Mouse (Mus musculus): ENCODE data around the gene Gm29609. TPM values are rescaled to one million over a fixed set of nuclear protein-coding genes. Genes with fewer than 3 reads are reported as not detected.

The Gm29609 gene
- polyA plus RNA-seq, 1 experiment: 2.1 TPM

DNA sequence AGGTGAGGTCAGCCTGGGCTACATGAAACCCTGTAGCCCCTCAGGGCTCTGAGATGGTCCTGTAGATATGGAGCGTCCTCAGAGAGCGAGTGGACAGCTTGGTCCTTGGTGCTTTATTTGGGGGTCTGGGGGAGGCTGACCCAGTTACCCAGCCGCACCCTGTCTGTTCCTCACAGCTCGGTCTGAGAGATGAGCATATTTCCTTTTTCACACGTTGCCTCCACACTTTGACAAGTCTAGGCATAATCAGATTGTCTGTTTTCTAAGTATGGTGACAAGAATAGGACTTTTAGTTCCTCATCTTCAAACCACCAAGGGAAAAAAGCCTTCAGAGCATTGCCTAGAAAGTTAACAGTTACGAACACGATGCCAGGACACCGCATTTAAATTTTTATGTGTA lies 58.6 kb downstream of the Gm29609 start:
- no peaks in the 10 kb centered on the region for H3K4me1 ChIP-seq (ENCODE audit: control insufficient read depth, insufficient read depth, low read length)
- TF ChIP-seq POLR2A (IDR thresholded peaks at IDR 0.05; ENCODE audit: low read depth, low read length): no peak
- no peak for TF ChIP-seq CTCF (conservative IDR thresholded peaks at IDR 0.05; ENCODE audit: insufficient read depth, insufficient read length, low read depth, low read length)
- 76% methylated on average over 8 of the region's 8 CpGs for WGBS
- DNase-seq: no peak
- H3K27ac ChIP-seq (ENCODE audit: insufficient read depth, low read depth, low read length): no peak overlapping the region
- no peaks in the 10 kb centered on the region for H3K27me3 ChIP-seq (replicated peaks; ENCODE audit: control insufficient read depth, insufficient read depth, low read length)
- H3K36me3 ChIP-seq (ENCODE audit: control insufficient read depth, insufficient read depth, low read length): no peaks in the 10 kb centered on the region
- H3K4me3 ChIP-seq (ENCODE audit: insufficient read depth, low read depth, low read length): no peak overlapping the region

GRCm38 (mm10) chr5:31116912-31117311 lies 62.8 kb downstream of the Gm29609 start:
- WGBS: 26% methylated on average over 10 of the region's 10 CpGs
- no peak overlapping the region for H3K4me3 ChIP-seq (ENCODE audit: insufficient read depth, low read depth, low read length)

GRCm38 (mm10) chr5:31116354-31116753 lies 63.4 kb downstream of the Gm29609 start, which contains the start of gene Trim54:
TSS of gene Trim54 (plus strand) at chr5:31116712.
- Histone ChIP-seq H3K36me3 (ENCODE audit: control insufficient read depth, insufficient read depth, low read length) (no peaks in the 10 kb centered on the region), H3K27me3 (replicated peaks; ENCODE audit: control insufficient read depth, insufficient read depth, low read length) (no peaks in the 10 kb centered on the region), H3K27ac (ENCODE audit: insufficient read depth, low read depth, low read length) (no peak within 1 kb of the TSS), H3K4me3 (ENCODE audit: insufficient read depth, low read depth, low read length) (no peak within 1 kb of the TSS), H3K4me1 (ENCODE audit: control insufficient read depth, insufficient read depth, low read length) (no peaks in the 10 kb centered on the region)
- DNase-seq: no peak
- WGBS: 24% methylated on average over 3 of the region's 3 CpGs
- TF ChIP-seq POLR2A (IDR thresholded peaks at IDR 0.05; ENCODE audit: low read depth, low read length) (no peak), CTCF (conservative IDR thresholded peaks at IDR 0.05; ENCODE audit: insufficient read depth, insufficient read length, low read depth, low read length) (no peak)

More at GRCm38 (mm10) chr5:31116912-31117311, 62.8 kb downstream of the Gm29609 start:
- Histone ChIP-seq H3K27me3 (replicated peaks; ENCODE audit: control insufficient read depth, insufficient read depth, low read length) (no peaks in the 10 kb centered on the region), H3K36me3 (ENCODE audit: control insufficient read depth, insufficient read depth, low read length) (no peaks in the 10 kb centered on the region), H3K27ac (ENCODE audit: insufficient read depth, low read depth, low read length) (no peak overlapping the region), H3K4me1 (ENCODE audit: control insufficient read depth, insufficient read depth, low read length) (no peaks in the 10 kb centered on the region)
- no peak for TF ChIP-seq CTCF (conservative IDR thresholded peaks at IDR 0.05; ENCODE audit: insufficient read depth, insufficient read length, low read depth, low read length)
- no peak for TF ChIP-seq POLR2A (IDR thresholded peaks at IDR 0.05; ENCODE audit: low read depth, low read length)
- DNase-seq: no peak

- no peak overlapping the region for H3K27ac ChIP-seq (ENCODE audit: insufficient read depth, low read depth, low read length)
- no peaks in the 10 kb centered on the region for H3K4me1 ChIP-seq (ENCODE audit: control insufficient read depth, insufficient read depth, low read length)
- no peak overlapping the region for H3K4me3 ChIP-seq (ENCODE audit: insufficient read depth, low read depth, low read length)
- no peak for TF ChIP-seq CTCF (conservative IDR thresholded peaks at IDR 0.05; ENCODE audit: insufficient read depth, insufficient read length, low read depth, low read length)
- H3K36me3 ChIP-seq (ENCODE audit: control insufficient read depth, insufficient read depth, low read length): no peaks in the 10 kb centered on the region
- no peaks in the 10 kb centered on the region for H3K27me3 ChIP-seq (replicated peaks; ENCODE audit: control insufficient read depth, insufficient read depth, low read length)
- DNase-seq: peak; percentile 10
- WGBS: 23% methylated on average over 7 of the region's 7 CpGs
Observed at GRCm38 (mm10) chr5:31110781-31111180, 68.9 kb downstream of the Gm29609 start.

DNA sequence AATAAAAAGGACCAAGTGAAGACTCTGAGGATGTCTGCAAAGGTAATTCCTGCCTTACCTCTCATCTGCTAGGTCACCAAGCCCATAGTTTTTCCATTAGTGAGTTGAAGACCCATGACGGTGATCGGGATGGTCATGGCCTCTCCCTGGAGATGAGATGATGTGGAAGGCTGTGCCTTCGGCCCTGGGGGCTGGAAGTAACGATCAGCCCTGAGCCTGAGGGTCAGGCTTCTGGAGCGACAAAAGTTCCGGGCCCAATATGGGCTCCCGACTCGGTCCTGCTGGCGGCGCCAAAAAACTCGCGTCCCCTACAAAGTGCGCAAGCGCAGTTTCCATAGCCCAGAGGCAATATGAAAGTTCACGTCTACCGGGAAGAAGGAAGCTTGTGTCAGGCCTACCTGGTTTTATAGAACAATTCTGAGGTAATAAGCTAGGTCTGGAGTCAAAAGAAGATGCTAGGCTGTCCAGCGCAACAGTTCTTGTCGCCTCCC lies 71.7 kb downstream of the Gm29609 start, which contains the start of gene Slc30a3:
Gene Slc30a3, minus strand, starts transcription at position 238 of the 491 bp plus-strand sequence.
- no peaks in the 10 kb centered on the region for H3K4me1 ChIP-seq (ENCODE audit: control insufficient read depth, insufficient read depth, low read length)
- DNase-seq: no peak
- H3K36me3 ChIP-seq (ENCODE audit: control insufficient read depth, insufficient read depth, low read length): no peaks in the 10 kb centered on the region
- H3K4me3 ChIP-seq (ENCODE audit: insufficient read depth, low read depth, low read length): no peak within 1 kb of the TSS
- H3K27ac ChIP-seq (ENCODE audit: insufficient read depth, low read depth, low read length): no peak within 1 kb of the TSS
- no peak for TF ChIP-seq POLR2A (IDR thresholded peaks at IDR 0.05; ENCODE audit: low read depth, low read length)
- TF ChIP-seq CTCF (conservative IDR thresholded peaks at IDR 0.05; ENCODE audit: insufficient read depth, insufficient read length, low read depth, low read length): no peak
- no peaks in the 10 kb centered on the region for H3K27me3 ChIP-seq (replicated peaks; ENCODE audit: control insufficient read depth, insufficient read depth, low read length)
- WGBS: 91% methylated on average over 18 of the region's 18 CpGs

DNA sequence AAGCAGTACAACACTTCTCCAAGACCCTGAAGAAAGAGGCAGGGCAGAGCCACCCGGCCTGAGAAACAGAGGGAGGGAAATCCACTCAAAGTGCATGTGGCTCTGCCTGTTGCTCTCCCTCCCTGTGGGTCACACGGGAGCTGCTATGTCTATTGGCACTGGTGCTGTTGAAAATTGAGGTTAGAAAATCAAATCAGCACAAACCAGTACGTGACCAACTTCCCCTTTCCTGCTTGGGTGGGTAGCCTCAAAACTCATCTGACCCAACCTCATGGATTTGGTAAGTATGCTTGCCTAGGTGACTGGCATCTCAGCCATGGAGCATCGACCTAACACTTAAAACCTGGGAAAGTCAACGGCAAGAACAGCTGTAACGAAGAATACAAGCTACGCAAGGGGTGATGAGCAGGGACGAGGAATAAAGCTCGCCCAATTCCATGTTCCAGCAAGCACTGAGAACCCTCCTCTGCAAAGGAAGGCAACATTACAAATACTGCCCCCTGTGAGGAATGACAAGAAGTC lies 73.8 kb downstream of the Gm29609 start, which contains the start of gene Dnajc5g:
Gene Dnajc5g, plus strand, starts transcription at position 472 of the 522 bp plus-strand sequence.
- no peak within 1 kb of the TSS for H3K27ac ChIP-seq (ENCODE audit: insufficient read depth, low read depth, low read length)
- H3K36me3 ChIP-seq (ENCODE audit: control insufficient read depth, insufficient read depth, low read length): no peaks in the 10 kb centered on the region
- 77% methylated on average over 9 of the region's 9 CpGs for WGBS
- DNase-seq: no peak
- no peaks in the 10 kb centered on the region for H3K27me3 ChIP-seq (replicated peaks; ENCODE audit: control insufficient read depth, insufficient read depth, low read length)
- TF ChIP-seq CTCF (conservative IDR thresholded peaks at IDR 0.05; ENCODE audit: insufficient read depth, insufficient read length, low read depth, low read length): no peak
- TF ChIP-seq POLR2A (IDR thresholded peaks at IDR 0.05; ENCODE audit: low read depth, low read length): no peak
- no peak within 1 kb of the TSS for H3K4me3 ChIP-seq (ENCODE audit: insufficient read depth, low read depth, low read length)
- no peaks in the 10 kb centered on the region for H3K4me1 ChIP-seq (ENCODE audit: control insufficient read depth, insufficient read depth, low read length)

- H3K4me1 ChIP-seq (ENCODE audit: control insufficient read depth, insufficient read depth, low read length): peaks cover 12% of the 10 kb centered on the region; the same call in 1 of the 2 replicates
- H3K27me3 ChIP-seq (replicated peaks; ENCODE audit: control insufficient read depth, insufficient read depth, low read length): peaks cover 14% of the 10 kb centered on the region
- H3K27ac ChIP-seq (ENCODE audit: insufficient read depth, low read depth, low read length): no peak overlapping the region
- H3K36me3 ChIP-seq (ENCODE audit: control insufficient read depth, insufficient read depth, low read length): no peaks in the 10 kb centered on the region
- no peak overlapping the region for H3K4me3 ChIP-seq (ENCODE audit: insufficient read depth, low read depth, low read length)
- no peak for DNase-seq
- 29% methylated on average over 11 of the region's 11 CpGs for WGBS
- TF ChIP-seq POLR2A (IDR thresholded peaks at IDR 0.05; ENCODE audit: low read depth, low read length): no peak
- TF ChIP-seq CTCF (conservative IDR thresholded peaks at IDR 0.05; ENCODE audit: insufficient read depth, insufficient read length, low read depth, low read length): no peak
Observed at GRCm38 (mm10) chr5:31095711-31096480, 83.8 kb downstream of the Gm29609 start.

Measured in kidney, adult 2 months (tissue).